Mouse (Mus musculus) fibroblast of lung, adult 2 months (primary cell): ENCODE measurements around the gene Kcng4.

ENCODE experiments used
- DNase-seq: peaks from one replicate; pipeline ENCODE4 v3.0.0-alpha.2; 2011; ENCODE audit warnings: low read depth

Gene Kcng4

DNA sequence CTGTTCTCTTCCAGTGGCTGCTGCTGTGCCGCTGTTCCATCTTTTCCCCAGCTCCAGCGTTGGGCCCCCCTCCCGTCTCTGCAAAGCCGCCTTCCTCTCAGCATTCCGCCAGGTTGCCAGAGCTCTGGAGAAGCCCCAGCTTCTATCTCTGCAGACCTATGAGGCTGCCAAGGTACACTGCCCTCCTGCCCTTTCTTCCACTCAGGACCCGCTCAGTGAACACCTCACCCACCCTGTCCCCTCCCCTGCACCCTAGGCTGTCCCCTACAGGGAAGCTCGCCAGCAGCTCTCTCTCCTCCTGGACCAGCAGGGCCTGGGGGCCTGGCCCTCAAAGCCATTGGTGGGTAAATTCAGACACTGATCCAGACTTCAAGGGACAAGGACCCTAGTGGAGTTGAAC lies 19.1 kb downstream of the Kcng4 start:
- DNase-seq, result no peak

DNA sequence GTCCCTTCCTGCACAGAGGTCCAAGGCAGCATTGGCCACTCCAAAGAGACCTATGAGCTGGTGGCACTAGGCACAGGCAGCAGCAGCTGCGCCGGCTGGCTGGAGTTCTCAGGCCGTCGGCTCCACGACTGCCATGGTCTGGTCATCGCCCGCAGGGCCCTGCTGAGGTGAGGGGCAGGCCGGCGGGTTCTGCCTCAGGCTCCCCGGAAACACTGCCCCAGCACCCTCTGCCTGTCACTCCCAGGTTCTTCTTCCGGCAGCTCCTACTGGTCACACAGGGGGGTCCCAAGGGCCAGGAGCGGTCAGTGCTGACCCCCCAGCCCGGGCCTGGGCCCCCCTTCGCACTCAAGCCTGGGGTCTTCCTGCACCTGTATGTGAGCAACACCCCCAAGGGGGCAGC lies 20.4 kb downstream of the Kcng4 start:
- no peak for DNase-seq

DNA sequence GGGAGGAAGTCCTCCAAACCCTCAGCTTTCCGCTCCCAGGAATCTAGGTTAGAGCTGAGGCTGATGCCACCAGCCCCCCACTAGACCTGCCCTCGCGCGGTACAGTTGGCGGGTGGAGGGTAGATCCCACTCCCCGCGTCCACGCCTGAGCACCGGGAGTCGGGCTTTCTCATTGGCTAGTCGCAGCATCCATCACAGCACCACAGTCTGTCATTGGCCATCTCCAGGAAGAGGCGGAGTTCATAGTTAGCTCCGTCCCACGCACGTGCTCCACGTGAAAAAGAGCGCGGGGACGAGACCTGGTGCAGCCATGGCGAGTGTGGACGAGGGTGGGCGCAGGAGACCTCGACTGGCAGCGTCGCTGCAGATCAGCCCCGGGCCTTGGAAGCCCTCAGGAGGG lies 23.0 kb downstream of the Kcng4 start, which contains the start of gene Adad2:
TSS of gene Adad2 (plus strand) at position 277 of the 400 bp plus-strand sequence.
- no peak for DNase-seq

DNA sequence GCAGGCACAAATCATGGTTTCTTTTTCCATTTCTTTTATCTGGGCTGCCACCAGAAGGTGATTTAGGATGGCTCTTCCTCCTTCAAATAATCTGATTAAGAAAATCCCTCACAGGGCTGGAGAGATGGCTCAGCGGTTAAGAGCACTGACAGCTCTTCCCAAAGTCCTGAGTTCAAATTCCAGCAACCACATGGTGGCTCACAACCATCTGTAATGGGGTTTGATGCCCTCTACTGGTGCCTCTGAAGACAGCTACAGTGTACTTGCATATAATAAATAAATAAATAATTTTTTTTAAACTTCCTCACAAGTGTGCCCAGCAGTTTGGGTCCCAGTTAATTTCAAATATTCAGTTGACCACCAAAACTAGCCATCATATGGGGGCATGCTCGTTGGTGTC lies 29.3 kb downstream of the Kcng4 start:
- no peak for DNase-seq

DNA sequence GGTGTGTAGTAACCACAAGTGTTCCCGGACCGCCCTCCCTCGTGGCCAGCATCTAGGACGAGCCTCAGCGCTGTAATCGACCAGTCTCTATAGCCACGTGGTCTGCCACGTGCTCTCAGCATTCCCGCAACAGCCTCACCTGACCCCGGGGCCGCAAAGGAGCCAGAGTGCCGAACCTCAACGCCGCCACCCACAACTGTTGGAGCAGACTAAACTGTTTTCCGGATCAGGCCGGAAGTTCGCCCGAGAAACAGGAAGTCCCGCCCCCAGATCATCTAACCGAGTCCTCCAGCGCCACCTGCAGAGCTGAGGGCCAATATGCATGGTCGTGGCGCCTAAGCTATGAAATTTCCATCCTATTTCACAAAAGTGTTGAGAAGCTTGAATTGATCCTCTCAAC lies 30.5 kb downstream of the Kcng4 start, which contains the start of gene Taf1c:
TSS of gene Taf1c (minus strand) at position 227 of the 400 bp plus-strand sequence.
- DNase-seq, result peak; percentile 74

DNA sequence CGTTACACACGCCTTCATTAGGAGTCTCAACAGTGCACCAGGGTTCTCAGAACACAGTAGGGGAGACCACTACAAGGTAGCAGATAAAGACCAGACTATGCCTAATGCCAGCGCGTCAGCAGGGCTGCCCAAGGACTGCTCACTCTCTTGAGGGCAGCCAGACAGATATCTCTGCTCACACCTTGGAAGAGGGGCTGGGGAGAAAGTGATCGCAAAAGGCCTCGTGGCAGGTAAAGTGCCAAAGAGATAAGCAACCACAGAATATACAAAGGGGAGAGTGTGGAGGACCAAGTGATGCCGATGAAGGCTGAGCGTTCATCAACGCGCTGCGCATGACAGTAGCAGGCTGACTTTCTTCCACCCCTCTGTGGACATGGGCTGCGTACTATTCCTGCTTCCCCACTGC lies 31.1 kb downstream of the Kcng4 start:
- DNase-seq, result no peak

DNA sequence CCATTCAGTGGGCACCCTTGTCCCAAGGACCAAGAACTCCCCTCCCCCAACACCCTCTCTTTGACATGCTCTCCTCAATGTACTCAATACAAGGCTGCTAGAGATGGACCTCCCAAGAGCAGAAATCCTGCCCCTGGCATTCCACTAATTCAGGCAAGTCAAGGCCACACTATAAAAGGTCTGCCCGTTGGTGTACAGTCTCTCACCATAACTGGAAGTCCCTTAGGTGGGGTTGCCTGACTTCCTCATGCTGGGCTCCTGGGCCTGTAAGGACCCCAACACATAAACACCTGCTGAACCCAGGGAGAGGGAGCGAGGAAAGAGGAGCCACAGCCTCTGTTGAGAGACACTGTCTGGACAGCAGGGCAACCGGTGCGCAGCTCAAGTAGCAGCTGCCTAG lies 31.7 kb downstream of the Kcng4 start:
- DNase-seq, result no peak

DNA sequence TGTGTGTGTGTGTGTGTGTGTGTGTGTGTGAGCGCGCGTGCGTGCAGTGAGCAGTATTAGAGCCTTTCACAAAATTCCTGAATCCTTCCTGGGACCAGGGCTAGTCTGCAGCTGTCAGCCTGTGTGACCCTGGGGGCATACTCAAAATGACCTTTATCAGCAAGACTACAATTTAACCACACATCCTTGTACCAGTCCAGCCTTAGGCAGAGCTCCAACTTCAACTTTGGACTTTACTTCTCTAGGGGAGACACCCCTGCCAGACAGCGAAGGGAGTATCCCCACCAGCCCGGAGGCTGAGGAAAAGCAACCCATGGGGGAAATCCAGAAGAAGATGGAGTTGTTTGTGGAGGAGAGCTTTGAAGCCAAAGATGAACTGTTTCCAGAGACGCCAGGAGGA lies 44.0 kb downstream of the Kcng4 start:
- DNase-seq, result no peak

DNA sequence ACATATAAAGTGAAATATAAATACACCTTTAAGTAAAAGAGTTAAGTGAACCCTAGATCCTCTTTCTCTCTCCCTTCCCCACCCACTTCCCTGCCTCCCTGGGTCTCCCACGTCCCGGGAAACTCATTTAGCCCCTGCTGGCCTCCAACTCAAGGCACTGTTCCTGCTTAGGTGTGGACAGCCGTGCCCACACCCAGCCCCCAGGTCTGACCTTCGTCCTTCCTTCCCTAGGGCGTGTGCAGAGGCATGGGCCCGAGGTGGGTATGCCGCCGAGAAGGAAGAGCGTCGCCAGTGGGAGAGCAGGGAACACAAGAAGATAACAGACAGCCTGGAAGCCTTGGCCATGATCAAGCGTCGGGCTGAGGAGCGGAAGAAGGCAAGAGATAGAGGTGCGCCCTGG lies 45.1 kb downstream of the Kcng4 start:
- no peak for DNase-seq

DNA sequence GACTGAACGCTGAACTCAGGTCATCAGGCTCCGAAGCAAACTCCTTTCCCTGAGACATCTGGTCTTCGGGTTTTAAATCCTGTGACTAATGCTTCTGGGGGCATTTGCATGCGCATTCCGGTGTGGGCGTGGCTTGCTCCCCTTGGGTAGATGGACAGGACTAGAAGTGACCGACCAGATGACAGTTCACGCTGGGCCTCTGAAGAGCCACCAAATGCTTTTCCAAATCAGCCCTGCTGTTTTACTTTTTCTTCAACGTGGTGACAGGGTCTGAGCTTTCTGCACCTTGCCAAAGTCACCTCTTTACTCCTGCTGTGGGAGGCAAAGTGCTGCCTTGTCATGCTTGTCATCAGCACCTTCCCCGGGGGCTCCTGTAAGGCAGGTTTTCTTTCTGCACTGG lies 46.6 kb downstream of the Kcng4 start:
- DNase-seq, result no peak

DNA sequence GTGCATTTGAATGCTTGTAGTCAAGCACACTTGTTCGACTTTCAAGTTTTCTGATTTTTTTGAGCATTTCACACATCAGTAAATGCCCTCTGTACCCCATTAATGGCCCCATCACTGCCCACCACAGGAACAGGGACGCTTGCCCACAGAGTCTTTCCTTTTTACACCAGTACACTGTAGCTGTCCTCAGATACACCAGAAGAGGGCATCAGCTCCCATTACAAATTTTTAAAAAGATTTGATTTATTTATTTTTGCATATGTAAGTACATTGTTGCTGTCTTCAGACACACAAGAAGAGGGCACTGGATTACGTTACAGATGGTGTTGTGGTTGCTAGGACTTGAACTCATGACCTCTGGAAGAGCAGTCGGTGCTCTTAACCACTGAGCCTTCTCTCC lies 47.2 kb downstream of the Kcng4 start:
- no peak for DNase-seq

DNA sequence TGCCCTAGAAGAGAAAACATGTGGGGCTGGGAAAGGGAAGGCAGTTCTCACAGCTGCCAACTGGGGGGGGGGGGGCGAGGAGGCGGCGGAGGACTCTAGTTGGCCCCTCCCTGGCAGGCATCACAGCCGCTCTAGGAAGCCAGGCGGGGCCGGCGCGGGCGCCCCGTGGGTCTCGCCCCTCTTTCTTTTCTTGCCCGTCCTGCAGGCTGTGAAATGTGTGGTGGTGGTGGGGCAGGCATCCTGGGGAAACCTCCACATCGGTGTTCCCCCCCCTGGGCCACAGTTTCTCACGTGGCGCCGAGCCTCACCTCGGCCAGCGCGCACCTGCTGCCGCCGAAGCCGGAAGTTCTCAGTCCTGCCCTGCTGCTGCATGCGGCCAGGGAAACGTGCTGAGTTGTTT lies 49.6 kb downstream of the Kcng4 start:
- DNase-seq, result no peak

DNA sequence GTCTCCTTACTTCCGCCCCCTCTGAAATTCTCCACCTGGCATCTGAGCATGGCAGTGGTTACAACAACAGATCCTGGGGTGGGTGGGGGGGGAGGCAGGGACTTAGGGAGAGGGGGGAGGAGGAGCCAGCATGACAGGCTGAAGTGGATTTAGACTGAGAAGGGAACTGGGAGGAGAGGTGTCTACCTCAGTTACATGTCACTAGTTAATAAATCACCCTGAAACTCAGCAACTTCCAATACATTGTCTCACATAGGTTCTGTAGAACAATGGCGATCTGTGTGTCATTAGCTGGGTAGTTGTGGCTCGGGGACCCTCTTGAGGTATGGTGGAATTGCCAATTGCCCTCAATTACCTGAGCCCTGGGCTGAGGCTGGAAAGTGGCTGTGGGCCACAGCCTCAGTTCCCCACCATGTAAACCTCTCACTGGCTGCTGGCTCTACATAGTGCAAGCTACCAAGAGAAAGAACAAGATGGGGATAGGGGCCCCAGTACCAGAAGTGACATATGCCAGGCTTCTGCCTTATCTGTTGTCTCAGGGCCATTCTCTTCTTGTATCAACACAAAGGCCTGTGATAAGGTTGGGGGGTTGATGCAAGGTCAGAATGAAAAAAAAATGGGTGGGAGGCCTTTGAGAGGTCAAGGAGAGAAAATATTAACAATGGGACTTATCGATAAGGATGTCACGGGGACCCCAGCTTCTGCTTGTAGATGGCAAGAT lies 54.9 kb downstream of the Kcng4 start:
- DNase-seq, result no peak

DNA sequence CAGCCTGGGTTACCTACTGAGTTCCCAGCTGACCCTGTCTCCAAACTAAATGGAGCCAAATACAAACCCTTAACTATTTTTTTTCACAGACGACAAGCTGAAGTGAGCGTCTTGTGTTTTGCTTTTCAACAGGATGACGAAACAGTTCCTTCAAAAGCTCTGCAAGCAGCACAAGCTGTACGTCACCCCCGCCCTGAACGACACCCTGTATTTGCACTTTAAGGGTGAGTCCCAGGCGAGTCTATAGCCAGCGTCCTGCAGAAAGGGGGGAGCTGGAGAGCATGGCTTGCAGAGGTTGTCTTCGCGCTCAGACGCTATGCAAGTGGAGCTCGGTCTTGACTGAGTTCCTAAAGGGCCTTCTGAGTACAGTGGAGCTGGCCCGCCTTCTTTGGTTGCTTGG lies 56.4 kb downstream of the Kcng4 start:
- DNase-seq, result no peak

DNA sequence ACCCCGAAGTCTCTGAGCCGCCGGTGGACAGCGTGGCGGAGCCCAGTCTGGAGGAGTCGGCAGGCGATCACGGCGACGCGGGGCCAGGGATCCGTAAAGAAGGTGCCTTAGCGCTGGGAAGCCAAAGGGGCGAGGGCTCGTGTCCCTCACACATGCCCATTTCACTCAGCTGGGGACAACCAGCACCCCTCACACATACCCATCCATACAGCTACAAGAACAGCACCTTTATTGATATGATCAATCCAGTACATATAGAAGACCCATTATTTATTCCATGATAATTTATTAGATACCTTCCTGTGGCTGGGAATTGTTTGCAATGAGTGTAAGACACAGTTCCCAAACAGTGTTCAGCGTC lies 60.1 kb downstream of the Kcng4 start:
- no peak for DNase-seq

DNA sequence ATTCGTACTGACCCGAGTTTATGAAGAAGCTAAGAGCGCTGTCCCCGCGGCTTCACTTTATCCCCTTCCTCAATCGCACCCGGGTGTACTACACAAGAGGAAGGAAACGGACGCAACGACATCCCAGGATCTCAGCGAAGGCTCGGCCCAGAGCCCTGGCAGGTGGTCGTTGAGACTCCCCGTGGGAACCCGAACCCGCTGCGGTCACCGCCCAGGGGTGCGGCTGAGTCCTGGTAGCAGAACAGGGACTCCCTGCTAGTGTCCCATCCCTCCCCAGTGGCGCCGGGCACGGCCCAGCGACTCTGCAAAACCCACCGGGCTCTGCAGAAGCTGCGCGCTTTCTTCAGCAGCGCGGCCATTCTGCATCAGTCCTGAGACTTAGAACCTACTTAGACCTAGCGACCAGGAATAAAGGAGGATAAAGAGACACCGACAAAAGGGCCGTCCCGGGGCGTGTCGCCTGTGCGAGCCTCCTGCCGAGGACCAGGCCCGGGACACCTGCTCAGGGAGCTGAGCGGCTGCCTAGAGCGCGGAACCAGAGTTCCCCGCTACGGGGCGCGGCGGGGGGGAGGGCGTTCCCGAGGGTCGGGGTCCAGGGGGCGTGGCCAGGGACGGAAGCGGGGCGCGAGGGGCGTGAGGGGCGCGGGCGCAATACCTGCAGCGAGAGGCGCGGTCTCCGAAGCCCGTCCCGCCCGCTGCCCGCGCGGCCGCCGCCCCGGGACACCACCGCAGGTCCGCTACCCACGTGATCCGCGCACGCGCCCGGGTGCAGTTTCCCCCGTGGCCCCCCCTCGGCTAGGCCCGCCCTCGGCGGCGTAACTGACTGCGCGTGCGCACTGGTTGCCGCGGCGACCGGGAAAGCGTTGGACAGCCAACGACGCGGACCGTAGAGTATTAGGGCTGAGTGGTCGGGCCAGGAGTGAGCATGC lies 60.8 kb downstream of the Kcng4 start, which contains the start of the genes Hsdl1 and Dnaaf1:
TSS of gene Hsdl1 (minus strand) at position 747 of the 929 bp plus-strand sequence.
TSS of gene Dnaaf1 (plus strand) at position 799 of the 929 bp plus-strand sequence.
- peak; percentile 44 for DNase-seq
